Mouse (Mus musculus) ES-E14 (cell line): Measurements from ENCODE around the gene Plscr5.

ENCODE experiments used
- CHD2 ChIP-seq: IDR thresholded peaks from 2 replicates; pipeline ENCODE4 v1.6.1; 2014; ENCODE audit warnings: mild to moderate bottlenecking, low read depth, low read length, inconsistent platforms
- HCFC1 ChIP-seq: IDR thresholded peaks from 2 replicates; pipeline ENCODE4 v1.6.1; 2012; ENCODE audit warnings: low read length, inconsistent platforms, borderline replicate concordance; ENCODE audit not compliant: insufficient read depth
- MAFK ChIP-seq: IDR thresholded peaks from 2 replicates; pipeline ENCODE4 v1.6.1; 2014; ENCODE audit warnings: mild to moderate bottlenecking, low read depth, low read length, inconsistent platforms; ENCODE audit not compliant: insufficient read depth

- TF ChIP-seq MAFK (no peak), HCFC1 (no peak), CHD2 (no peak)
Measured at GRCm38 (mm10) chr9:92207307-92207706, 14.6 kb downstream of the Plscr5 start.
